Mouse (Mus musculus) MEL (cell line): ENCODE measurements around the gene Tbc1d5. TPM values are rescaled to one million over a fixed set of nuclear protein-coding genes. Genes with fewer than 3 reads are reported as not detected.

Experiments used
- DNase-seq: peaks from one replicate; pipeline ENCODE4 v3.0.0; 2011; ENCODE audit warnings: low read depth, low spot score
- H3K27ac ChIP-seq: 2 replicates; pipeline ENCODE4 v1.5.1; 2012; ENCODE audit warnings: low read depth, mild to moderate bottlenecking, control low read depth, low read length, moderate library complexity; ENCODE audit not compliant: control insufficient read depth
- H3K27me3 ChIP-seq, 2 experiments: fragments of 150-350 bp in 1 of 2; sonication (generic) in 1 of 2; 2 replicates each; pipeline ENCODE4 v1.6.1; 2012; ENCODE audit warnings: low read length in 2 of 2, mild to moderate bottlenecking in 2 of 2, improper control_type of control experiment in 1 of 2, moderate library complexity in 1 of 2; ENCODE audit not compliant: insufficient read depth in 2 of 2, control insufficient read depth in 1 of 2
- H3K36me3 ChIP-seq, 2 experiments: 2 replicates each; pipeline ENCODE4 v1.6.1; 2012 to 2014; ENCODE audit warnings: low read length in 2 of 2, improper control_type of control experiment in 1 of 2, inconsistent platforms in 1 of 2, mild to moderate bottlenecking in 1 of 2; ENCODE audit not compliant: insufficient read depth in 2 of 2, control insufficient read depth in 1 of 2
- H3K4me1 ChIP-seq, 2 experiments: fragments of 150-350 bp in 1 of 2; sonication (generic) in 1 of 2; 2 replicates each; pipeline ENCODE4 v1.6.1; 2012; ENCODE audit warnings: low read length in 2 of 2, improper control_type of control experiment in 1 of 2, mild to moderate bottlenecking in 1 of 2; ENCODE audit not compliant: insufficient read depth in 2 of 2, control insufficient read depth in 1 of 2
- H3K4me3 ChIP-seq, 2 experiments: fragments of 150-350 bp in 1 of 2; sonication (generic) in 1 of 2; 2 replicates each; pipeline ENCODE4 v1.5.1; 2012; ENCODE audit warnings: low read depth in 2 of 2, low read length in 2 of 2, mild to moderate bottlenecking in 2 of 2, moderate library complexity in 2 of 2, control low read depth in 1 of 2, improper control_type of control experiment in 1 of 2; ENCODE audit not compliant: control insufficient read depth in 1 of 2, insufficient read depth in 1 of 2
- H3K79me2 ChIP-seq: 2 replicates; pipeline ENCODE4 v1.6.1; 2012; ENCODE audit warnings: mild to moderate bottlenecking, low read length, moderate library complexity; ENCODE audit not compliant: control insufficient read depth, poor library complexity, insufficient read depth
- H3K9ac ChIP-seq: 2 replicates; pipeline ENCODE4 v1.6.1; 2012; ENCODE audit warnings: low read depth, mild to moderate bottlenecking, control low read depth, low read length, moderate library complexity; ENCODE audit not compliant: control insufficient read depth, poor library complexity, severe bottlenecking
- H3K9me3 ChIP-seq: fragments of 150-350 bp; sonication (generic); replicated peaks from 2 replicates; pipeline ENCODE4 v1.6.1; 2012; ENCODE audit warnings: mild to moderate bottlenecking, low read length, improper control_type of control experiment, moderate library complexity; ENCODE audit not compliant: insufficient read depth
- CHD2 ChIP-seq: IDR thresholded peaks from 2 replicates; pipeline ENCODE4 v1.6.1; 2011; ENCODE audit warnings: low read length, improper control_type of control experiment
- E2F4 ChIP-seq: IDR thresholded peaks from 2 replicates; pipeline ENCODE4 v1.6.1; 2011; ENCODE audit warnings: low read depth, low read length, improper control_type of control experiment, borderline replicate concordance
- GABPA ChIP-seq: IDR thresholded peaks from 2 replicates; pipeline ENCODE4 v1.6.1; 2012; ENCODE audit warnings: low read depth, mild to moderate bottlenecking, inconsistent platforms, low read length, improper control_type of control experiment, moderate library complexity
- GATA1 ChIP-seq: IDR thresholded peaks from 2 replicates; pipeline ENCODE4 v1.6.1; 2011; ENCODE audit warnings: low read depth, low read length, improper control_type of control experiment
- HCFC1 ChIP-seq: IDR thresholded peaks from 2 replicates; pipeline ENCODE4 v1.6.1; 2012; ENCODE audit warnings: low read depth, mild to moderate bottlenecking, inconsistent platforms, low read length, improper control_type of control experiment, moderate library complexity
- KAT2A ChIP-seq: conservative IDR thresholded peaks from 2 replicates; pipeline ENCODE4 v1.6.1; 2012; ENCODE audit warnings: low read depth, low read length, improper control_type of control experiment, inconsistent platforms
- MAFK ChIP-seq: IDR thresholded peaks from 2 replicates; pipeline ENCODE4 v1.6.1; 2011; ENCODE audit warnings: low read depth, mild to moderate bottlenecking, low read length, improper control_type of control experiment, borderline replicate concordance
- MEF2A ChIP-seq: IDR thresholded peaks from 2 replicates; pipeline ENCODE4 v1.6.1; 2014; ENCODE audit warnings: low read depth, mild to moderate bottlenecking, inconsistent platforms, low read length, improper control_type of control experiment; ENCODE audit not compliant: poor library complexity, insufficient replicate concordance, severe bottlenecking; ENCODE audit errors: extremely low read depth
- MXI1 ChIP-seq: IDR thresholded peaks from 2 replicates; pipeline ENCODE4 v1.6.1; 2011; ENCODE audit warnings: mild to moderate bottlenecking, low read depth, low read length, improper control_type of control experiment
- NELFE ChIP-seq: IDR thresholded peaks from 2 replicates; pipeline ENCODE4 v1.6.1; 2011; ENCODE audit warnings: low read depth, low read length, improper control_type of control experiment
- NRF1 ChIP-seq: IDR thresholded peaks from 2 replicates; pipeline ENCODE4 v1.6.1; 2014; ENCODE audit warnings: low read depth, mild to moderate bottlenecking, inconsistent platforms, low read length, improper control_type of control experiment, moderate library complexity; ENCODE audit not compliant: poor library complexity, insufficient read depth, severe bottlenecking
- RCOR1 ChIP-seq: IDR thresholded peaks from 2 replicates; pipeline ENCODE4 v1.6.1; 2012; ENCODE audit warnings: low read depth, mild to moderate bottlenecking, inconsistent platforms, low read length, improper control_type of control experiment
- USF1 ChIP-seq: IDR thresholded peaks from 2 replicates; pipeline ENCODE4 v1.6.1; 2014; ENCODE audit warnings: low read depth, mild to moderate bottlenecking, inconsistent platforms, low read length, improper control_type of control experiment, moderate library complexity
- USF2 ChIP-seq, 2 experiments: IDR thresholded peaks; 2 replicates each; pipeline ENCODE4 v1.6.1; 2011 to 2012; ENCODE audit warnings: improper control_type of control experiment in 2 of 2, low read length in 2 of 2, borderline replicate concordance in 1 of 2, inconsistent platforms in 1 of 2, low read depth in 1 of 2, mild to moderate bottlenecking in 1 of 2; ENCODE audit not compliant: insufficient read depth in 1 of 2
- ZMIZ1 ChIP-seq: IDR thresholded peaks from 2 replicates; pipeline ENCODE4 v1.6.1; 2012; ENCODE audit warnings: low read depth, mild to moderate bottlenecking, inconsistent platforms, low read length, improper control_type of control experiment, moderate library complexity
- ZNF384 ChIP-seq: IDR thresholded peaks from 2 replicates; pipeline ENCODE4 v1.6.1; 2012; ENCODE audit warnings: low read depth, mild to moderate bottlenecking, inconsistent platforms, low read length, improper control_type of control experiment
- polyA plus RNA-seq, 2 experiments: library from polyadenylated mRNA; stranded (reverse) in 1 of 2; unstranded in 1 of 2; fragments of >175 nt in 1 of 2; fragments of >200 nt in 1 of 2; gene quantifications; 2 replicates each; pipeline versions ENCODE4 v1.2.1 to v1.2.4; 2012; ENCODE audit warnings: low replicate concordance in 2 of 2, low read depth in 1 of 2; ENCODE audit not compliant: insufficient read length in 2 of 2, insufficient read depth in 1 of 2, missing spikeins in 1 of 2
- total RNA-seq: library from RNA; depleted of rRNA; stranded (reverse); fragments of 300-350 nt; gene quantifications from 2 replicates; pipeline ENCODE4 v1.2.3, GENCODE M21; 2012

Gene Tbc1d5
- total and polyA plus RNA-seq, 3 experiments, result 5.4 to 116 (median 8.2) TPM

GRCm38 (mm10) chr17:50775247-50775646, 403.9 kb downstream of the Tbc1d5 start (continued):
- TF ChIP-seq NELFE, result no peak
- no peak for TF ChIP-seq RCOR1
- no peak for TF ChIP-seq GABPA
- TF ChIP-seq, all 39 proteins: peak for 4

GRCm38 (mm10) chr17:50764387-50764786, 414.8 kb downstream of the Tbc1d5 start:
- no peak overlapping the region for H3K27ac ChIP-seq
- TF ChIP-seq NRF1 (no peak), MAFK (no peak)
- TF ChIP-seq, all 39 proteins: peak for 0
- no peaks in the 10 kb centered on the region for H3K9me3 ChIP-seq
- H3K4me1 ChIP-seq, result no peaks in the 10 kb centered on the region
- H3K9ac ChIP-seq, result no peak overlapping the region
- H3K79me2 ChIP-seq, result no peaks in the 10 kb centered on the region
- H3K27me3 ChIP-seq, result no peaks in the 10 kb centered on the region
- no peaks in the 10 kb centered on the region for H3K36me3 ChIP-seq
- H3K4me3 ChIP-seq, result no peak overlapping the region
- no peak for DNase-seq

- H3K27ac ChIP-seq, result no peak overlapping the region
- H3K79me2 ChIP-seq, result no peaks in the 10 kb centered on the region
- TF ChIP-seq ZNF384 (no peak), KAT2A (no peak), HCFC1 (no peak), MXI1 (no peak), CHD2 (no peak), ZMIZ1 (no peak), E2F4 (no peak), MEF2A (no peak), USF2 (IDR thresholded peaks at IDR 0.05; ENCODE audit: borderline replicate concordance in 1 of 2, insufficient read depth in 1 of 2, low read depth in 1 of 2, low read length in 2 of 2) (no peak), USF1 (no peak), GATA1 (no peak)
- H3K27me3 ChIP-seq, result no peaks in the 10 kb centered on the region
- H3K9me3 ChIP-seq, result no peaks in the 10 kb centered on the region
- H3K36me3 ChIP-seq, result no peaks in the 10 kb centered on the region
- DNase-seq, result no peak
- no peak overlapping the region for H3K9ac ChIP-seq
- H3K4me3 ChIP-seq, result no peak overlapping the region
- no peaks in the 10 kb centered on the region for H3K4me1 ChIP-seq
Observed at GRCm38 (mm10) chr17:50763407-50763806, 415.7 kb downstream of the Tbc1d5 start.
